Mouse (Mus musculus): ENCODE results near the gene Il16. TPM values are rescaled to one million over a fixed set of nuclear protein-coding genes. Genes with fewer than 3 reads are reported as not detected.

Il16 gene
- polyA plus RNA-seq, 1 experiment from 2014 or later, result 2.2 TPM

GRCm38 (mm10) chr7:83739680-83740310 lies 5.7 kb downstream of the Il16 start:
- no peak overlapping the region for H3K4me2 ChIP-seq (ENCODE audit: low read depth, severe bottlenecking)

GRCm38 (mm10) chr7:83738623-83739462 lies 6.7 kb downstream of the Il16 start:
- no peak overlapping the region for H3K4me3 ChIP-seq (ENCODE audit: low read depth, low read length)
- ATAC-seq (ENCODE audit: insufficient number of reproducible peaks, low FRiP score, low TSS enrichment, low read depth) (no peak), DNase-seq (ENCODE audit: low spot score) (no peak)
- peaks cover 18% of the 10 kb centered on the region for H3K4me1 ChIP-seq (ENCODE audit: control insufficient read depth, insufficient read depth, low read length)
- WGBS, result 68% methylated on average over 10 of the region's 10 CpGs
- no peaks in the 10 kb centered on the region for H3K27me3 ChIP-seq (ENCODE audit: control insufficient read depth, insufficient read depth, low read length)
- H3K9me3 ChIP-seq (ENCODE audit: control insufficient read depth, low read length), result no peaks in the 10 kb centered on the region
- no peak overlapping the region for H3K9ac ChIP-seq (ENCODE audit: low read length)
- no peaks in the 10 kb centered on the region for H3K36me3 ChIP-seq (ENCODE audit: control insufficient read depth, insufficient read depth, low read length)
- H3K27ac ChIP-seq (replicated peaks; ENCODE audit: low read depth, low read length), result no peak overlapping the region
- H3K4me2 ChIP-seq (ENCODE audit: low read depth, severe bottlenecking), result no peak overlapping the region

More at GRCm38 (mm10) chr7:83739680-83740310, 5.7 kb downstream of the Il16 start:
- Histone ChIP-seq H3K9me3 (ENCODE audit: control insufficient read depth, low read length) (no peaks in the 10 kb centered on the region), H3K27me3 (ENCODE audit: control insufficient read depth, insufficient read depth, low read length) (no peaks in the 10 kb centered on the region), H3K27ac (replicated peaks; ENCODE audit: low read depth, low read length) (0 out of 2 replicates have a peak overlapping the region, but pooled peaks have one; percentile 24), H3K9ac (ENCODE audit: low read length) (no peak overlapping the region), H3K4me3 (ENCODE audit: low read depth, low read length) (no peak overlapping the region), H3K4me1 (ENCODE audit: control insufficient read depth, insufficient read depth, low read length) (peaks cover 25% of the 10 kb centered on the region), H3K36me3 (ENCODE audit: control insufficient read depth, insufficient read depth, low read length) (no peaks in the 10 kb centered on the region)
- 32% methylated on average over 7 of the region's 7 CpGs for WGBS
- DNase-seq (ENCODE audit: low spot score) (peak; percentile 58), ATAC-seq (ENCODE audit: insufficient number of reproducible peaks, low FRiP score, low TSS enrichment, low read depth) (peak; percentile 36; the same call in 1 of the 2 replicates)

- H3K4me3 ChIP-seq (ENCODE audit: low read depth, low read length), result no peak overlapping the region
- no peaks in the 10 kb centered on the region for H3K36me3 ChIP-seq (ENCODE audit: control insufficient read depth, insufficient read depth, low read length)
- H3K4me1 ChIP-seq (ENCODE audit: control insufficient read depth, insufficient read depth, low read length), result peaks cover 18% of the 10 kb centered on the region
- H3K4me2 ChIP-seq (ENCODE audit: low read depth, severe bottlenecking), result no peak overlapping the region
- DNase-seq (ENCODE audit: low spot score) (no peak), ATAC-seq (ENCODE audit: insufficient number of reproducible peaks, low FRiP score, low TSS enrichment, low read depth) (no peak; the same call in 1 of the 2 replicates)
- no peak overlapping the region for H3K27ac ChIP-seq (replicated peaks; ENCODE audit: low read depth, low read length)
- H3K9me3 ChIP-seq (ENCODE audit: control insufficient read depth, low read length), result no peaks in the 10 kb centered on the region
- no peaks in the 10 kb centered on the region for H3K27me3 ChIP-seq (ENCODE audit: control insufficient read depth, insufficient read depth, low read length)
- 26% methylated on average over 6 of the region's 6 CpGs for WGBS
- H3K9ac ChIP-seq (ENCODE audit: low read length), result no peak overlapping the region
These were observed 7.5 kb downstream of the Il16 start for GRCm38 (mm10) chr7:83737914-83738490.

GRCm38 (mm10) chr7:83736341-83737115 lies 9.0 kb downstream of the Il16 start:
- WGBS, result 86% methylated on average over 6 of the region's 6 CpGs
- no peak for ATAC-seq (ENCODE audit: insufficient number of reproducible peaks, low FRiP score, low TSS enrichment, low read depth)
- Histone ChIP-seq H3K4me2 (ENCODE audit: low read depth, severe bottlenecking) (no peak overlapping the region), H3K27me3 (ENCODE audit: control insufficient read depth, insufficient read depth, low read length) (no peaks in the 10 kb centered on the region), H3K4me3 (ENCODE audit: low read depth, low read length) (no peak overlapping the region), H3K9me3 (ENCODE audit: control insufficient read depth, low read length) (no peaks in the 10 kb centered on the region), H3K4me1 (ENCODE audit: control insufficient read depth, insufficient read depth, low read length) (peaks cover 18% of the 10 kb centered on the region), H3K27ac (replicated peaks; ENCODE audit: low read depth, low read length) (no peak overlapping the region), H3K36me3 (ENCODE audit: control insufficient read depth, insufficient read depth, low read length) (no peaks in the 10 kb centered on the region), H3K9ac (ENCODE audit: low read length) (no peak overlapping the region)
- no peak for DNase-seq (ENCODE audit: low spot score)

GRCm38 (mm10) chr7:83735108-83735781 lies 10.3 kb downstream of the Il16 start:
- no peaks in the 10 kb centered on the region for H3K9me3 ChIP-seq (ENCODE audit: control insufficient read depth, low read length)
- DNase-seq (ENCODE audit: low spot score), result no peak
- no peak overlapping the region for H3K4me3 ChIP-seq (ENCODE audit: low read depth, low read length)
- 88% methylated on average over 7 of the region's 7 CpGs for WGBS
- no peak for ATAC-seq (ENCODE audit: insufficient number of reproducible peaks, low FRiP score, low TSS enrichment, low read depth)
- H3K4me2 ChIP-seq (ENCODE audit: low read depth, severe bottlenecking), result no peak overlapping the region
- H3K27ac ChIP-seq (replicated peaks; ENCODE audit: low read depth, low read length), result no peak overlapping the region
- H3K27me3 ChIP-seq (ENCODE audit: control insufficient read depth, insufficient read depth, low read length), result no peaks in the 10 kb centered on the region
- H3K9ac ChIP-seq (ENCODE audit: low read length), result no peak overlapping the region
- no peaks in the 10 kb centered on the region for H3K36me3 ChIP-seq (ENCODE audit: control insufficient read depth, insufficient read depth, low read length)
- H3K4me1 ChIP-seq (ENCODE audit: control insufficient read depth, insufficient read depth, low read length), result peaks cover 15% of the 10 kb centered on the region

- Histone ChIP-seq H3K4me2 (ENCODE audit: low read depth, severe bottlenecking) (no peak overlapping the region), H3K9ac (ENCODE audit: low read length) (no peak overlapping the region), H3K27me3 (ENCODE audit: control insufficient read depth, insufficient read depth, low read length) (no peaks in the 10 kb centered on the region), H3K4me1 (ENCODE audit: control insufficient read depth, insufficient read depth, low read length) (peaks cover 12% of the 10 kb centered on the region), H3K36me3 (ENCODE audit: control insufficient read depth, insufficient read depth, low read length) (no peaks in the 10 kb centered on the region), H3K9me3 (ENCODE audit: control insufficient read depth, low read length) (no peaks in the 10 kb centered on the region), H3K27ac (replicated peaks; ENCODE audit: low read depth, low read length) (no peak overlapping the region), H3K4me3 (ENCODE audit: low read depth, low read length) (no peak overlapping the region)
- no peak for ATAC-seq (ENCODE audit: insufficient number of reproducible peaks, low FRiP score, low TSS enrichment, low read depth)
- no peak for DNase-seq (ENCODE audit: low spot score)
- 86% methylated on average over 6 of the region's 6 CpGs for WGBS
These were observed 10.8 kb downstream of the Il16 start for GRCm38 (mm10) chr7:83734671-83735082.

- no peak overlapping the region for H3K9ac ChIP-seq (ENCODE audit: low read length)
- 79% methylated on average over 3 of the region's 3 CpGs for WGBS
- H3K4me1 ChIP-seq (ENCODE audit: control insufficient read depth, insufficient read depth, low read length), result peaks cover 12% of the 10 kb centered on the region
- no peaks in the 10 kb centered on the region for H3K9me3 ChIP-seq (ENCODE audit: control insufficient read depth, low read length)
- no peak overlapping the region for H3K4me2 ChIP-seq (ENCODE audit: low read depth, severe bottlenecking)
- no peaks in the 10 kb centered on the region for H3K36me3 ChIP-seq (ENCODE audit: control insufficient read depth, insufficient read depth, low read length)
- no peaks in the 10 kb centered on the region for H3K27me3 ChIP-seq (ENCODE audit: control insufficient read depth, insufficient read depth, low read length)
- no peak overlapping the region for H3K4me3 ChIP-seq (ENCODE audit: low read depth, low read length)
- DNase-seq (ENCODE audit: low spot score), result no peak
- H3K27ac ChIP-seq (replicated peaks; ENCODE audit: low read depth, low read length), result no peak overlapping the region
- ATAC-seq (ENCODE audit: insufficient number of reproducible peaks, low FRiP score, low TSS enrichment, low read depth), result no peak
These were observed 11.3 kb downstream of the Il16 start for GRCm38 (mm10) chr7:83734246-83734645.
